Mouse (Mus musculus) liver, adult 2 months (tissue): ENCODE data around the gene Itgb8. TPM values are rescaled to one million over a fixed set of nuclear protein-coding genes. Genes with fewer than 3 reads are reported as not detected.

ENCODE experiments used
- DNase-seq: peaks from one replicate; pipeline ENCODE4 v3.0.0-alpha.2; 2011; ENCODE audit warnings: low read depth, low spot score; ENCODE audit errors: extremely low read depth
- H3K27ac ChIP-seq: fragments of 200-500 bp; replicated peaks from 2 replicates; pipeline ENCODE4 v1.5.1; 2012; ENCODE audit warnings: low read depth, mild to moderate bottlenecking, control low read depth, inconsistent platforms, low read length; ENCODE audit not compliant: insufficient read depth
- H3K27me3 ChIP-seq: fragments of 200-500 bp; 2 replicates; pipeline ENCODE4 v1.6.1; 2012; ENCODE audit warnings: mild to moderate bottlenecking, moderate library complexity, low read length, inconsistent platforms; ENCODE audit not compliant: control insufficient read depth, insufficient read depth
- H3K36me3 ChIP-seq: fragments of 200-500 bp; 2 replicates; pipeline ENCODE4 v1.6.1; 2012; ENCODE audit warnings: low read length, inconsistent platforms; ENCODE audit not compliant: control insufficient read depth, insufficient read depth
- H3K4me1 ChIP-seq: fragments of 200-500 bp; 2 replicates; pipeline ENCODE4 v1.6.1; 2011; ENCODE audit warnings: low read length; ENCODE audit not compliant: control insufficient read depth, insufficient read depth
- H3K4me3 ChIP-seq: fragments of 200-500 bp; 2 replicates; pipeline ENCODE4 v1.5.1; 2011; ENCODE audit warnings: low read depth, mild to moderate bottlenecking, control low read depth, low read length, moderate library complexity; ENCODE audit not compliant: insufficient read depth
- H3K79me2 ChIP-seq: fragments of 200-500 bp; 2 replicates; pipeline ENCODE4 v1.6.1; 2012; ENCODE audit warnings: inconsistent platforms, mild to moderate bottlenecking, low read length, moderate library complexity; ENCODE audit not compliant: control insufficient read depth, insufficient read depth
- H3K9ac ChIP-seq: fragments of 200-500 bp; 2 replicates; pipeline ENCODE4 v1.6.1; 2012; ENCODE audit warnings: low read depth, mild to moderate bottlenecking, control low read depth, inconsistent platforms, low read length
- CTCF ChIP-seq: fragments of 200-500 bp; IDR thresholded peaks from 2 replicates; pipeline ENCODE4 v1.5.1; 2011; ENCODE audit warnings: low read depth, low read length, control low read depth
- POLR2A ChIP-seq: fragments of 200-500 bp; IDR thresholded peaks from 2 replicates; pipeline ENCODE4 v1.6.1; 2011; ENCODE audit warnings: low read length, control low read depth; ENCODE audit not compliant: insufficient read depth; ENCODE audit errors: extremely low read depth
- WGBS: fragments of 180-500 bp; shearing (Covaris S2); methylation state at CpG from one replicate; pipeline ENCODE4 v1.1.7; 2018; 5-methylcytosine and 5-hydroxymethylcytosine counted together
- polyA plus RNA-seq: library from polyadenylated mRNA; depleted of rRNA; stranded (reverse); fragments of >200 nt; gene quantifications from 2 replicates; pipeline ENCODE4 v1.2.3, GENCODE M21; 2012
- total RNA-seq: library from RNA; depleted of rRNA; stranded (reverse); fragments of >200 nt; gene quantifications from 2 replicates; pipeline ENCODE4 v1.2.3, GENCODE M21; 2014

The Itgb8 gene
- total and polyA plus RNA-seq, 2 experiments, result 0.01 to 0.37 TPM

DNA sequence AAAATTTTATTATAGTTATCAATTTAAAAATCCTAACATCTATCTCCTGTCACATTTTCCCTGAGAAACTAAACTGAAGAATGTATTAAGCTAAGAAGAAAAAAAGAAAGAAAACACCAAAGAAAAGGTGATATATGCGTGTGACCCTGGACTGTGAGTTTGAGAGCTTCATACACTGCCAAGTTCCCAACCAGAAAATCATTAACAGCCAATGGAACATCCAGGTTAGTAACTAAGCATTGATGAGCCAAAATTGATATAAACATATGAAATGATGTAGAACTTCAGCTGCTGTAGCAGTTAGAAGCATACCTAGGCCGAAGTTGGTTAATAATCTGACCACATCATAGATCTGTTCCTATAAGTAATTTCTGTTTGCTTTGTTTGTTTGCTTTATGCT is 6.8 kb downstream of the Itgb8 start:
- TF ChIP-seq CTCF, result no peak
- TF ChIP-seq POLR2A, result no peak
- Histone ChIP-seq H3K27me3 (no peaks in the 10 kb centered on the region), H3K4me3 (no peak overlapping the region), H3K4me1 (no peaks in the 10 kb centered on the region; the same call in 1 of the 2 replicates), H3K27ac (no peak overlapping the region), H3K79me2 (no peaks in the 10 kb centered on the region), H3K9ac (no peak overlapping the region), H3K36me3 (no peaks in the 10 kb centered on the region)
- WGBS, result 64% methylated on average over 2 of the region's 2 CpGs
- DNase-seq, result peak; percentile 25

DNA sequence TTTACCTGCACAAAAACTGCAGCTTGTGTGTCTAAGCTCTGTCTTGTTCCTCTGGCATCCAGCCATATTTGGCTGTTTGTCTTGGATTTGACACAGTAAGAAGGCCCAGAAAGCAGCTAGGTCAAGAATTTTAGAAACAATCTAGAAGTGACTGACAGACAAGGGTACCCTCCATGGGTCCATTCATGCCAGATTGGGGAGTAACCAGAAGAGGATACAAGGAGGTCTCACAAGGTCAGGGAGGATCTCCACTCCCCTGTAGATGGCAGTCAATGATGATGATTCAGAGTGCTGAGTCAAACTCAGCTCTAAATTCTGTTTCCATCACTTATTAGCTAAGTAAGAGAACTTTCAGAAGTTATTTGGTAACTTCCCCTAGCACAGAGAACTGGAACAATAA is 8.2 kb downstream of the Itgb8 start:
- no peaks in the 10 kb centered on the region for H3K36me3 ChIP-seq
- no peaks in the 10 kb centered on the region for H3K27me3 ChIP-seq
- H3K4me1 ChIP-seq, result no peaks in the 10 kb centered on the region; the same call in 1 of the 2 replicates
- no peak for TF ChIP-seq POLR2A
- TF ChIP-seq CTCF, result no peak
- no peaks in the 10 kb centered on the region for H3K79me2 ChIP-seq
- no peak overlapping the region for H3K9ac ChIP-seq
- DNase-seq, result peak; percentile 49
- H3K4me3 ChIP-seq, result no peak overlapping the region
- no peak overlapping the region for H3K27ac ChIP-seq

DNA sequence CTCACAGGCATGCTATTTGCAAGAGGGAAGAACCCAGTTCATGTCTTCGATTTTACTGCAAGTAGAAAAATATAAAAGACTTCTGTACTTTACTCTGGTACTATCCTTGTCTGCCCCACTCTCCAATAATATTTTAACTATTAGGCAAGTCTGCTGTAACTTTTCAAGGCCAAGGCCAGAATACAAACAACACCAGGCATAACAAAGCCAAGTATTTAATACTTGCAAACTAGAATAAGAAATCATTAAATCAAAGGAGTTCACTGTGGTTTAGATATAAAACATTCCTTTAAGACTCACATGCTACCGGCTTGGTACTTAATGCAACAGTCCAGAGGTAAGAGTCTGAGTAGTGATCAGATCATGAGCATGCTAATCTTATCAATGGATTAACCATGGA is 9.0 kb downstream of the Itgb8 start:
- Histone ChIP-seq H3K9ac (no peak overlapping the region), H3K27me3 (no peaks in the 10 kb centered on the region), H3K4me3 (no peak overlapping the region), H3K27ac (no peak overlapping the region), H3K4me1 (no peaks in the 10 kb centered on the region; the same call in 1 of the 2 replicates), H3K36me3 (no peaks in the 10 kb centered on the region), H3K79me2 (no peaks in the 10 kb centered on the region)
- peak; percentile 28 for DNase-seq
- 83% methylated on average over 2 of the region's 2 CpGs for WGBS
- TF ChIP-seq POLR2A (no peak), CTCF (no peak)

DNA sequence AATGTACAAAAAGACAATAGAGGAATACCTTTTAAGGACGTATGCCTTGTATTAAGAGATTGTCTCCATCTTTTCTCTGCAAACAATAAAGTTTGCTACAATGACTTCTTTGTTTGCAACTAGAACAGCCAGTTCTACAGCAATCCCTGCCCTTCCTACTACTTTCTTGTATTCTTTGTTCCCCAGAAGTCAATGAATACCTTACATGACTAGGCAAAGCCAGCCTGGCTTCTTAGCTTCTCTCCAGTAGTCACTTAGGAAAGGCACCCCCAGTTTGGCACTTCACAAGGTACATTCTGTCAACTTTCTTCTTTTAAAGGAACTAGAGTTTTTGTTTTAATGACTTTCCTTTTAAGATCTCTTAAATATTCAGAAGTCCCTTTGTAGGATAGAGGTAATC is 10.7 kb downstream of the Itgb8 start:
- no peaks in the 10 kb centered on the region for H3K79me2 ChIP-seq
- no peaks in the 10 kb centered on the region for H3K36me3 ChIP-seq
- no peak for DNase-seq
- no peaks in the 10 kb centered on the region; the same call in 1 of the 2 replicates for H3K4me1 ChIP-seq
- H3K4me3 ChIP-seq, result no peak overlapping the region
- no peaks in the 10 kb centered on the region for H3K27me3 ChIP-seq
- TF ChIP-seq POLR2A, result no peak
- no peak for TF ChIP-seq CTCF
- 84% methylated on average over 1 of the region's 1 CpGs for WGBS
- H3K27ac ChIP-seq, result no peak overlapping the region
- no peak overlapping the region for H3K9ac ChIP-seq

DNA sequence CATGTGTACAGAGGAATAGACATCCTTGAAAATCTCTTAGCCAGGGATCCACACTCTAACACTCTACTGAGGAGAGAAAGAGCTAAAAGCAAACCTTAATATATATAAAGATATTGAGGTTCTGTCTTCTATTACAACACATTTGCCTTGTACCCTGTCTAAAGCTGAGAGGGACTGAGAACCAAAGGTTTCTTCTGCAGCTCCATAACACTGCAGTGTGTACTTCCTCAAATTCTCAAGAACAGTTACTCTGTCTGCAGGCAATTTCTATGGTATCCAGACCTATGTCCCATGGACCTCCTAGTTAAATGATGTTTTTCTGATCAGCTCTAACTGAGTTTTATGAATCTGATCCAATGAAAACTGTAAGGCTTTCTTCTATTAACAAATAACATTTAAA is 13.9 kb downstream of the Itgb8 start:
- Histone ChIP-seq H3K36me3 (no peaks in the 10 kb centered on the region), H3K9ac (no peak overlapping the region), H3K27ac (no peak overlapping the region), H3K79me2 (no peaks in the 10 kb centered on the region), H3K4me3 (no peak overlapping the region), H3K27me3 (no peaks in the 10 kb centered on the region), H3K4me1 (no peaks in the 10 kb centered on the region)
- no peak for DNase-seq
- TF ChIP-seq POLR2A (no peak), CTCF (no peak)

DNA sequence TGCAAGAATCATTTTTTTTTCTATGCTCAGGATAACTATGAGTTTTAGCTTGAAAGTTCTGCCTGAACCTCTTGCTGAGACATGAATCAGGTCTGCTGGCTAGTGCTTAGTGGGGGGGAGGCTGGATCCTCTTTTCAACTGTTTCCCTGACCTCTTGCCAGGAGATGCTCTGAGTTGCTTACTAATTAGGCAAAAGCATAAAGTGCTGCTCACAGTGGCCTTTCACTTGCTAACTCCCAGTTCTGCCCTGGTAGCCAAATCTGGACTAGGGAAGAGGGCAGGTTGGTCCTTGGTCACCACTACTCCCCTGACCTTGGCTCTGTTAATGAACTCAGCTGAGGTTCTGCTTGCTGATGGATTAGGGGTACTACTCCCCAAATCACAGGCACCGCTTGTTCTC is 19.2 kb downstream of the Itgb8 start:
- DNase-seq, result no peak
- H3K4me1 ChIP-seq, result no peaks in the 10 kb centered on the region
- TF ChIP-seq CTCF (no peak), POLR2A (no peak)
- H3K27ac ChIP-seq, result no peak overlapping the region
- H3K36me3 ChIP-seq, result no peaks in the 10 kb centered on the region
- no peaks in the 10 kb centered on the region for H3K27me3 ChIP-seq
- 100% methylated on average over 1 of the region's 1 CpGs for WGBS
- H3K4me3 ChIP-seq, result no peak overlapping the region
- H3K9ac ChIP-seq, result no peak overlapping the region
- no peaks in the 10 kb centered on the region for H3K79me2 ChIP-seq
